Mouse (Mus musculus): Measurements from ENCODE around the gene Cacna2d1.

The Cacna2d1 gene

GRCm38 (mm10) chr5:16155375-16156284, 221.1 kb downstream of the Cacna2d1 start:
- no peak for DNase-seq (ENCODE audit: low spot score in 2 of 2)

- no peak for DNase-seq (ENCODE audit: low spot score in 2 of 2)
Measured at GRCm38 (mm10) chr5:16163270-16163669, 228.8 kb downstream of the Cacna2d1 start.

GRCm38 (mm10) chr5:16166117-16166867, 231.8 kb downstream of the Cacna2d1 start:
- DNase-seq (ENCODE audit: low spot score in 2 of 2) = peak in 1 of 2 experiments; percentile 3

- DNase-seq (ENCODE audit: low spot score in 2 of 2) = no peak
Measured at GRCm38 (mm10) chr5:16166868-16167267, 232.4 kb downstream of the Cacna2d1 start.

GRCm38 (mm10) chr5:16181041-16181440, 246.6 kb downstream of the Cacna2d1 start:
- DNase-seq (ENCODE audit: low spot score in 2 of 2) = no peak

- no peak for DNase-seq (ENCODE audit: low spot score in 2 of 2)
Measured at GRCm38 (mm10) chr5:16184064-16184463, 249.6 kb downstream of the Cacna2d1 start.

GRCm38 (mm10) chr5:16187931-16188330, 253.4 kb downstream of the Cacna2d1 start:
- no peak for DNase-seq (ENCODE audit: low spot score in 2 of 2)

- no peak for DNase-seq (ENCODE audit: low spot score in 2 of 2)
Measured at GRCm38 (mm10) chr5:16189878-16190277, 255.4 kb downstream of the Cacna2d1 start.

GRCm38 (mm10) chr5:16191165-16191564, 256.7 kb downstream of the Cacna2d1 start:
- no peak for DNase-seq (ENCODE audit: low spot score in 2 of 2)

GRCm38 (mm10) chr5:16199816-16200215, 265.3 kb downstream of the Cacna2d1 start:
- no peak for DNase-seq (ENCODE audit: low spot score in 2 of 2)

- DNase-seq (ENCODE audit: low spot score in 2 of 2) = no peak
Measured at GRCm38 (mm10) chr5:16221960-16222359, 287.5 kb downstream of the Cacna2d1 start.

GRCm38 (mm10) chr5:16225359-16225758, 290.9 kb downstream of the Cacna2d1 start:
- DNase-seq (ENCODE audit: low spot score in 2 of 2) = no peak

- peak in 1 of 2 experiments; percentile 25 for DNase-seq (ENCODE audit: low spot score in 2 of 2)
Measured at GRCm38 (mm10) chr5:16229384-16229783, 294.9 kb downstream of the Cacna2d1 start.

GRCm38 (mm10) chr5:16231477-16231876, 297.0 kb downstream of the Cacna2d1 start:
- DNase-seq (ENCODE audit: low spot score in 2 of 2) = no peak

GRCm38 (mm10) chr5:16234891-16235290, 300.4 kb downstream of the Cacna2d1 start:
- no peak for DNase-seq (ENCODE audit: low spot score in 2 of 2)

- DNase-seq (ENCODE audit: low spot score in 2 of 2) = no peak
Measured at GRCm38 (mm10) chr5:16235864-16236263, 301.4 kb downstream of the Cacna2d1 start.

GRCm38 (mm10) chr5:16236608-16237007, 302.1 kb downstream of the Cacna2d1 start:
- DNase-seq (ENCODE audit: low spot score in 2 of 2) = no peak

GRCm38 (mm10) chr5:16237972-16238371, 303.5 kb downstream of the Cacna2d1 start:
- DNase-seq (ENCODE audit: low spot score in 2 of 2) = peak; percentile 39 to 74

- DNase-seq (ENCODE audit: low spot score in 2 of 2) = no peak
Measured at GRCm38 (mm10) chr5:16240255-16240654, 305.8 kb downstream of the Cacna2d1 start.

- no peak for DNase-seq (ENCODE audit: low spot score in 2 of 2)
Measured at GRCm38 (mm10) chr5:16243599-16243998, 309.1 kb downstream of the Cacna2d1 start.

GRCm38 (mm10) chr5:16252738-16253513, 318.4 kb downstream of the Cacna2d1 start:
- no peak for DNase-seq (ENCODE audit: low spot score in 2 of 2)

GRCm38 (mm10) chr5:16253768-16254167, 319.3 kb downstream of the Cacna2d1 start:
- no peak for DNase-seq (ENCODE audit: low spot score in 2 of 2)
